Mouse (Mus musculus) cerebellum, adult 9-10 months (tissue): ENCODE data around the gene Grb14.
A peak's percentile ranks its signal among the peaks of the same experiment; 100 is the strongest.

Source experiments
- DNase-seq: peaks from one replicate; pipeline ENCODE4 v3.0.0; 2022

Grb14 gene

DNA sequence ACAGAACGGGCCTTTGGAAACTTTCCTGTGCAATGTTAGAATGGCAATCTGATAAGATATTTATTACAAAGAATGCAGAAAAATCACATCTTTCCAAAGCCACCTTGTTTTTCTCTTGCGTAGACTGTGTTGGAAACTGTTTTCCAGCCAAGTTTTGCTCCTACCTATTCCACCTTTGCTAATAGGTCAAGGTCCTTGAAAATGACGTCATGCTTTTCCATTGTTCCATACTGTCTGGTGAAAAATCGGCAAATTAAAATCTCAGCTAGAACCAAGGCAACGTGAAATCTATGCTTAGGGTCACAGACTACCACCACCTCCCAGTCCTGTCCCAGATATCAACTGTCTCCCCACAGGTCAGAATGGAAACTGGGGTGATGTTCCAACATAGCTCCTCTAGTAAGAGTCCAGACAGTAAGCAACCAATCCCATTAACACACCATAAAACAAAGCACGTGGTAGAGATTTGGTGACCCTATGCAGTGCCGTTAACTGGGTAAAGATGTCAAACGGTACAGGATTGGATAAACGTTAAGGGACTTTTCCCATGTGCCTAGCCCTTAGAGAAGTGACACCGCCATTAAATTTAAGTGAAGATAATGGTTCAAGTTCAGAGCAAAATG is 50.9 kb downstream of the Grb14 start:
- DNase-seq = no peak

DNA sequence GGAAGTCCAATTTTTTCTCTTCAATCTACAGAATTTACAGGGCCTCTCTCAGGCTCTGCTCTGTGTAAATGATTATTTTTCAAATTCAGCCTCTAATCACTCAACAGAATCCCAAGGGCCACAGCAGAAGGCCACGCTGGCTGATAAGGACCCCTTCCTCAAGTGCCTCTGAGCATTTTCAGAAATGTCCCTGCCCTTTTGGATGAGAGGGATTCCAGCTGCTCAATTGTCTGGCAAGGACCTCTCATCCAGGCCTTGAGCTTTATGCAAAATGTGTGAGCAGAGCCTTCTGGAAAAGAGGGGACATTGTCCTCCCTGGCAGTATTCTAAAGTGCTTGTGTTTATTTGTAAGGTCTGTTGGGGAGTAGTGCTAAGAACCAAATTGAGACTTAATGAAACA is 51.7 kb downstream of the Grb14 start:
- no peak for DNase-seq

- no peak for DNase-seq
Observed at GRCm38 (mm10) chr2:64971828-64972227, 53.0 kb downstream of the Grb14 start.

GRCm38 (mm10) chr2:64970992-64971391 is 53.8 kb downstream of the Grb14 start:
- no peak for DNase-seq

DNA sequence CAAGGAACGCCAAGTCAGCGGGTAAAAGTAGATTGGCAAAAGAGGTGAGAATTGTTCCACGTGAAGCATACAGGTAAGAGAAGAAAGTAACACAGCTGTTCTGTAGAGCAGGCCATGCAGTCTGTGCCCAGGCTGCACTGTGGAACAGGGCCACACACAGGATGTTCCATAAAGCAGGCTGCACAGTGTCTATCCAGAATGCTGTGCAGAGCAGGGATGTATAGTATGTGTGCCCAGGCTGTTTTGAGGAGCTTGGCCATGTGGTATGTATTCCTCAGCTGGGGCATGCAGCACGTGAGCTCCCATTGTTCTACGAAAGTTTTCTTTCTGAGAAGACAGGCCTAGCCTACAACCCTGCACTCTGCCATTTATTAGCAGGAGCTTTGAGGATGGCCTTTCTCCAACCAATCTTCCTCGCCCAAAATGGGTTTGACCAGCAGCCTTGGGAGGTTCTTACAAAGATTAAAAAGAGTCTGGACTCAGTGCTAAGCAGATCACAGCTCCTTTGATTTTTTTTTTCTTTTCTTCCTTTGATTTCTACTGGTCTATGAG is 57.8 kb downstream of the Grb14 start:
- no peak for DNase-seq

DNA sequence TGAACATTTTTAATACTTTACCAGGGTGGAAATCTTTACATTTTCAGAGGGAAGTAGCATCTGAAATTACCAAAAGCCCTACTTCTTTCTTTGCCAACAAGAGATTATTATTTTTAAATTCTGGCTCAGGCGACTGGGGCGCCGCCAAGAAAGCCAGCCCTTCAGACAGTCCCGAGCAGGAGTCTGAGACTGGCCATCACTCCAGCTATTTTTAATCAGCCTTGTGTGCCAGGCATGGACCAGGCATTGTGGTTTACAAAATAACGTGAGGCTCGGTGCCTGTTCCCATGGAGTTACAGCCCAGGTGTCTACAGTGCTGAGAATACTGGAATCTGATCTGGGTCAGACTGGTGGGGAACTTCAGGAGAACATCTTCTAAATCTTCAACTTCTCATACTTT is 58.5 kb downstream of the Grb14 start:
- no peak for DNase-seq

GRCm38 (mm10) chr2:64965227-64965864 is 59.4 kb downstream of the Grb14 start:
- peak; percentile 14 for DNase-seq

DNA sequence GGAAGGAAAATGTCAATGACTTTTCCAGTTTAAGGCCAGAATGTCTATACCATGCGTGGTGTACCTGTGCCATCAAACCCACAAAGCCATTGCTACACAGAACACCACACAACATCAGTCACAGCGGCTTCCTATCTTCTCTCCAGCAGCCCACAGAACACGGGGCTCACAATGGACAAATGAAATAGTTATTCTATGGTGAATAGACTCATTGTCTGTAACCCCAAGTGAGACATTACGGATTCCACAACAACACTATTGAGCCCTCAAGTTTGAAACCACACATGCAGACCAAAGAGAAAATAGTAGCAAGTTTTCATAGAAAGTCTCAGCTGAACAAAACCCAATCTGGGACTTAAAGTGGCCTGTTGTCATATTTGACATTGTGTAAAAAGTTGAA is 62.6 kb downstream of the Grb14 start:
- no peak for DNase-seq

DNA sequence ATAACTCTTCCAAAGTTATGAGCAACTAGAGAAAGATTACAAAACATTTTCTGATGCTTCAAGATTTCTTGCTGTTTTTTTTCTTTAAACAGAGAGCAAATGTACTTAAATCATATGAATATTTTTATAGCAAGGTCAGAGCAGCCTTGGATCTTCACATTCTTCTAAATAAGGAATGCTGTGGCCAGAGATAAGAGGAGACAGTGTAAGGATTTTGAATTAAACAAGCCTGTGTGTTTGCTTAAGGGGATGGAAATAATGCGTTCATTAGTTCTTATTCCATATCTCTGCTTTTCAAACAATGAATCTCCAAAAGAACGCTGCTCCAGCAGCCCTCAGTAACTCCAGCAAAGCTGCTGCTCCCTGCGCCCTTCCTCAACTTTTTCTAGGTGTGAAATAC is 63.4 kb downstream of the Grb14 start:
- no peak for DNase-seq

GRCm38 (mm10) chr2:64959657-64960056 is 65.1 kb downstream of the Grb14 start:
- DNase-seq = no peak

GRCm38 (mm10) chr2:64955441-64955840 is 69.3 kb downstream of the Grb14 start:
- DNase-seq = no peak

DNA sequence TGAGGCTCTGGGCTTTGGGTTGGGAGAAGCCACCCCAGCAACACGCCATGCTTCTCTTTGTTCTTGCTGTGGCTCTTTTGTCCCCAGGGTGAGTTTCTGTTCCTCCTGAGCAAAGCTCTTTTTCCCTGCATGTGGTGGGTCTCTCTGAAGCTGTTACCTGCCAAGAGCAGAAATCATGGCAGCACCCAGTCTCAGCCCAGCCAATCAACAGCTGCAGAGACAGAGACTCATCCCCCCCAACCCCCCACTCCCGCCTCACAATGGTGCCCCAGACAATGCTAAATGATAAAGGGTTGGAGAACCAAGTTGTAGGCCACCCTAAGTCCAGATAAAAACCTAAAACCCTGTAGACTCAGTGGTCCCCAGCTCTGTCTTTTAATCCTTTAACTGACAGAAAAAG is 75.6 kb downstream of the Grb14 start:
- DNase-seq = no peak

GRCm38 (mm10) chr2:64948418-64949169 is 76.2 kb downstream of the Grb14 start:
- DNase-seq = peak; percentile 9

DNA sequence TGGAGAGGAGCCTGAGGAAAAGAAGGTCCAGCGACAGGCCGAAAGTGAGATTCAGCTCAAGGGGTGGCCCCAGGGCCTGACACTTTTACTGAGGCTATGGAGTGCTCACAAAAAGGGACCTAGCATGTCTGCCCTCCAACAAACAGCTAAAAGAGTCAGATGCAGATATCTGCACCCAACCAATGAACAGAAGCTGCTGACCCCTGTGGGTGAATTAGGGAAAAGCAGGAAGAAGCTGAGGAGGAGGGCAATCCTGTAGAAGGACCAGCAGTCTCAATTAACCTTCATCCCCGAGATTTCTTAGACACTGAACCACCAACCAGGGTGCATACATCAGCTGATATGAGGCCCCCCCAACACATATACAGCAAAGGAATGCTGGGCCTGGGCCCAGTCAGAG is 77.3 kb downstream of the Grb14 start:
- DNase-seq = no peak

DNA sequence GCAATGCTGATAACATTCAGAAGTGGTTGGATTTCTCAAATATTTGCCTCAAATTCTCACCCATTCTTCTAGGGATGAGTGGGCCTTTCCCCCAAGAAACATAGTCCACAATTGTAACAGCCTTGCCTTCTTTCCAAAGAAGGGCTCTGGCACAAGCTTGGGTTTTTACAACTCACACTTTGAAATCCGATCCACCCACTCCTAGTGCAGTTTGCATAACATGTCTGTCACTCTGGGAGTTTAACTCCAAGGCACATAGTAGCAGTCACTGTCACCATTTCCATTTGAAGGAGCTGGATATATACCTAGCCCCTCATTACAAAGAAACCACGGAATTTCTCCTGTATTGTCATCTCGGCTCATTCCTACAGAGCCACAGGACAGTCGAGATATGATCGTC is 103.9 kb downstream of the Grb14 start:
- no peak for DNase-seq

DNA sequence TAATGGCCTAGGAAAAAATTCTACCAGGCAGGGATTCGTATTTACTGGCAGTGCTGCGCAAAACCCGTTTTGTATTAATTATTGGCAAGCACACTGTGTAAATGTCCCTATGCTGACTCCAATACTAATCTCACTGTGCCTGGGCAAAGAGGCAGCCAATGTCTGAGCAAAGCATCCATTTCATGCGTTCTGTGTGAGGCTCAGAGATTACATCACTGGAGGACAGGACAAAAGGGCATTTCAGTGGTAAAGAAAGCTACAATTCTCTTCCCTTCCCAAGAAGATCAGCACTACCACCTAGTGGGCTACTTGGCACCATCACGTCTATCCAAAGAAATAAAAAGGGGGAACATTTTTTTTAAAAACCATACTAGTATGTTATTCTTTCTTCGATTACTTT is 109.3 kb downstream of the Grb14 start:
- peak; percentile 35 for DNase-seq

- DNase-seq = no peak
Observed at GRCm38 (mm10) chr2:64904877-64905276, 119.9 kb downstream of the Grb14 start.

- DNase-seq = no peak
Observed at GRCm38 (mm10) chr2:64897844-64898243, 126.9 kb downstream of the Grb14 start.

DNA sequence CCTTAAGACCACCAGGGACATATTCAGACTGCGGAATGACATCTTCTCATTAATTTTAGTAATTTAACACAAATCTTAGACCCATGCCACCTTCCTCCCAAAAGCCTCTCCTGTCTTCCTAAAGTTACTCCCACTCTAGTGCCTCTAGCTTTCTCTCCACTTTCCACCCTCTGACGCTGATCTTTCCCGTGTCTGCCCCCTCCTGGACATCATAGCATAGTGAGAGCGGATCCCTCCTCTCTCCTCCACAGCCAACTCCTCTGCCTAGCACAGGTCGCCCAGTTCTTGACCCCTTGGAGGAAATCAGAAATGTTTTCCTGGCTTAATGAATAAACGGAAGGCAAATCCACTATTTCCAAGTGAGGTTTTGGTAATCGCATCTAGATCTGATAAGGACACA is 131.6 kb downstream of the Grb14 start:
- no peak for DNase-seq

DNA sequence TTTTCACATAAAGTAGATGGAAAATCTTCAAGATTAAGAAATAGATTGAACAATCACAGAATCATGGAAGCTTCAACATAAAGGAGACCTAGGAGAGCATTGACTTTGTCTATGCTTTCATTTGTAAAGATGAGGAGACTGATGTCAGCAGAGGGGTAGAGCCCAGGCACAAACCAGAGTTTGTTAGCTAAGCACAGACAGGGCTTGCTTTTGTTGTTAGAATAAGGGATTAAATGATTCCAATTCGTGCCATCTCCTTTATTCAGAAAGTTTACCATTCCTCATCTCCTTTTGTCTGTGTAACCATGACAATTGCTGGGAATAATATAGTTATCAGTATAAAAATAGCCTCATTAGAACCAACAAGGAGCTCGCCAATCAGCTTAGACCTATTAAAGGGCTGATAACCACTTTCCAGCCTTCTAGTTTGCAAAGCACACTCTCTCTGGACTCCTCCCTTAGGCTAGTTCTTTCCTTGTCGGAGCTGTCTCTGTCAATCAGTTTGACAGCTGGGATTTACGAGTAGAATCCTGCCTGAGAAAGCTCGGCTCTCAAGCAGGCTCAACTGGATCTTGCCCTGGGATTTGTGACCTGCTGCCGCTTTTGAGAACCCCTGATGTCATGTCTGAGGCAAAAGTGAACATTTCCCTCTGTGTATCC is 137.6 kb downstream of the Grb14 start:
- DNase-seq = no peak

- DNase-seq = no peak
Observed at GRCm38 (mm10) chr2:64885696-64886095, 139.1 kb downstream of the Grb14 start.

- no peak for DNase-seq
Observed at GRCm38 (mm10) chr2:64878275-64878674, 146.5 kb downstream of the Grb14 start.
